Comparison of ENCODE assay signal across 11 mouse cellular contexts in the genomic region with DNA sequence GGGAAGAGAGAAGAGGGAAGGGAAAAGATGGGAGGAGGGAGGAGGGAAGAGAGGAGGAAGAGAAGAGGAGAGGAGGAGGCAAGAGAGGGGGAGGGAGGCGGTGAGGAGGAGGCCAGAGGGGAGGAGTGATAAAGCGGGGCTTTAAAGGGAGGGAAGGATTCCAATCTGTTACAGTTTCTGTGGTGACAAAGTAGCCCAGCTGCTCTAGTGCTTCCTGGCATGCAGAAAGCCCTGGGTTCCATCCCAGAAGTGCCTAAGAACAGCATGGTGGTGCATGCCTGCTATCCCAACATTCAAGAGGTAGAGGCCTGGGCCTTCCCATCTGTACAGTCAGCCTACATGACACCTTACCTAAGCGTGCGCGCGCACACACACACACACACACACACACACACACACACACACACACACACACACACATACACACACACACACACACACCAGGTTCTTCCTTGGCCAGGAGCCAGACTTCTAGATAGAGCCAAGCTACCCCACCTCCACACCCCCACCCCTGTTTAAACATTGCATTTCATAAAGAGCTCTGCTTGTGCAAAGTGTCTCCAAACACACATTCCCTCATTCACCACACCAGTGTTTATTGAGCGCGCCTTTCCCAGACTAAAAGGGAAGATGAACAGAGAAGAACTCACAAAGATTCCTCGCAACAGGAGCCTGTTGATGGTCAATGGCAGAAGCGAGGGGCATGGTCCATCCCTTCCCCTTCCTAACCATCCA.
DNase-seq lines count a peak whose midpoint lies in the region; ATAC-seq lines count a peak whose summit lies in the region.
"Had no signal": no experiment of that assay in that cellular context is flagged by ENCODE, and none has a peak within 500 bp of the region (broad histone marks: within the 10 kb centered on the region; RNA-seq: fewer than 3 reads in every experiment).

No protein-coding gene starts in this region.

- no peak overlapping the region for H3K27ac ChIP-seq in hindbrain, embryonic 15.5 days (replicated peaks)
- H3K27ac ChIP-seq in hindbrain, embryonic 10.5 days = no peak overlapping the region
- no peak overlapping the region for H3K27ac ChIP-seq in midbrain, embryonic 13.5 days
- no peak overlapping the region for H3K27ac ChIP-seq in midbrain, embryonic 15.5 days
- H3K27ac ChIP-seq in forebrain, embryonic 16.5 days (ENCODE audit: low read length) = no peak overlapping the region
- peak overlapping the region; percentile 30; the same call in 1 of the 2 replicates for H3K27ac ChIP-seq in limb, embryonic 10.5 days
- H3K27ac ChIP-seq: heart, embryonic 10.5 days had no signal

- H3K9ac ChIP-seq in hindbrain, embryonic 15.5 days = no peak overlapping the region
- no peak overlapping the region for H3K9ac ChIP-seq in midbrain, embryonic 13.5 days (replicated peaks)
- H3K9ac ChIP-seq in midbrain, embryonic 15.5 days = no peak overlapping the region
- H3K9ac ChIP-seq in forebrain, embryonic 16.5 days (replicated peaks; ENCODE audit: low read depth, low read length) = no peak overlapping the region

- H3K27me3 ChIP-seq in hindbrain, embryonic 15.5 days = no peaks in the 10 kb centered on the region
- no peaks in the 10 kb centered on the region for H3K27me3 ChIP-seq in hindbrain, embryonic 10.5 days (ENCODE audit: insufficient read depth, poor library complexity, severe bottlenecking)
- no peaks in the 10 kb centered on the region for H3K27me3 ChIP-seq in midbrain, embryonic 13.5 days
- no peaks in the 10 kb centered on the region for H3K27me3 ChIP-seq in midbrain, embryonic 15.5 days (replicated peaks)
- H3K27me3 ChIP-seq in forebrain, embryonic 16.5 days (replicated peaks; ENCODE audit: control insufficient read depth, insufficient read depth, low read length) = no peaks in the 10 kb centered on the region
- H3K27me3 ChIP-seq in limb, embryonic 10.5 days (ENCODE audit: low read depth, poor library complexity, severe bottlenecking) = no peaks in the 10 kb centered on the region

- H3K36me3 ChIP-seq in hindbrain, embryonic 15.5 days = no peaks in the 10 kb centered on the region
- no peaks in the 10 kb centered on the region for H3K36me3 ChIP-seq in hindbrain, embryonic 10.5 days
- H3K36me3 ChIP-seq in midbrain, embryonic 13.5 days = no peaks in the 10 kb centered on the region
- no peaks in the 10 kb centered on the region for H3K36me3 ChIP-seq in midbrain, embryonic 15.5 days (replicated peaks)
- H3K36me3 ChIP-seq in forebrain, embryonic 16.5 days (ENCODE audit: control insufficient read depth, insufficient read depth) = no peaks in the 10 kb centered on the region
- no peaks in the 10 kb centered on the region for H3K36me3 ChIP-seq in limb, embryonic 10.5 days
- H3K36me3 ChIP-seq: heart, embryonic 10.5 days had no signal

- peaks cover 4% of the 10 kb centered on the region; the same call in 1 of the 2 replicates for H3K4me1 ChIP-seq in hindbrain, embryonic 15.5 days (replicated peaks)
- peaks cover 7% of the 10 kb centered on the region; the same call in 1 of the 2 replicates for H3K4me1 ChIP-seq in hindbrain, embryonic 10.5 days (replicated peaks)
- H3K4me1 ChIP-seq in midbrain, embryonic 13.5 days (replicated peaks) = no peaks in the 10 kb centered on the region
- no peaks in the 10 kb centered on the region for H3K4me1 ChIP-seq in midbrain, embryonic 15.5 days
- peaks cover 16% of the 10 kb centered on the region for H3K4me1 ChIP-seq in forebrain, embryonic 16.5 days (replicated peaks; ENCODE audit: control insufficient read depth, insufficient read depth, low read length)
- peaks cover 14% of the 10 kb centered on the region; the same call in 1 of the 2 replicates for H3K4me1 ChIP-seq in limb, embryonic 10.5 days

- 83% methylated on average over 10 of the region's 10 CpGs for WGBS in hindbrain, embryonic 15.5 days
- 85% methylated on average over 10 of the region's 10 CpGs for WGBS in hindbrain, embryonic 10.5 days
- WGBS in midbrain, embryonic 13.5 days = 71% methylated on average over 6 of the region's 10 CpGs
- 79% methylated on average over 10 of the region's 10 CpGs for WGBS in midbrain, embryonic 15.5 days
- 70% methylated on average over 6 of the region's 10 CpGs for WGBS in forebrain, embryonic 16.5 days
- WGBS in limb, embryonic 10.5 days = 83% methylated on average over 7 of the region's 10 CpGs

- ATAC-seq in hindbrain, embryonic 15.5 days (ENCODE audit: low FRiP score, low read depth) = peak; percentile 73; the same call in 1 of the 2 replicates
- ATAC-seq in midbrain, embryonic 13.5 days = peak; percentile 40; the same call in 1 of the 2 replicates
- ATAC-seq in midbrain, embryonic 15.5 days (replicated peaks) = no peak
- peak; percentile 92 for ATAC-seq in forebrain, embryonic 16.5 days

- DNase-seq in hindbrain, embryonic 10.5 days (ENCODE audit: low spot score) = no peak
- DNase-seq in limb, embryonic 10.5 days (ENCODE audit: low spot score) = no peak
- DNase-seq in adrenal gland, adult (ENCODE audit: inconsistent age in 2 of 2, low spot score in 1 of 2) = no peak
- no peak for DNase-seq in thymus, postnatal 0 days (ENCODE audit: low spot score)
- DNase-seq: liver; lung, postnatal 36 days had no signal

- no peaks in the 10 kb centered on the region for H3K9me3 ChIP-seq in hindbrain, embryonic 15.5 days
- no peaks in the 10 kb centered on the region for H3K9me3 ChIP-seq in hindbrain, embryonic 10.5 days
- H3K9me3 ChIP-seq in midbrain, embryonic 13.5 days = no peaks in the 10 kb centered on the region
- H3K9me3 ChIP-seq in midbrain, embryonic 15.5 days = no peaks in the 10 kb centered on the region
- H3K9me3 ChIP-seq in forebrain, embryonic 16.5 days (ENCODE audit: control insufficient read depth, low read length) = no peaks in the 10 kb centered on the region
- no peaks in the 10 kb centered on the region for H3K9me3 ChIP-seq in limb, embryonic 10.5 days (replicated peaks)
- H3K9me3 ChIP-seq: heart, embryonic 10.5 days had no signal

- H3K4me2 ChIP-seq in hindbrain, embryonic 15.5 days = no peak overlapping the region
- no peak overlapping the region for H3K4me2 ChIP-seq in midbrain, embryonic 13.5 days (replicated peaks)
- H3K4me2 ChIP-seq in midbrain, embryonic 15.5 days = no peak overlapping the region
- no peak overlapping the region for H3K4me2 ChIP-seq in forebrain, embryonic 16.5 days (ENCODE audit: low read length)

- no peak overlapping the region for H3K4me3 ChIP-seq in hindbrain, embryonic 15.5 days
- H3K4me3 ChIP-seq in hindbrain, embryonic 10.5 days = no peak overlapping the region
- H3K4me3 ChIP-seq in midbrain, embryonic 13.5 days (replicated peaks) = no peak overlapping the region
- H3K4me3 ChIP-seq in midbrain, embryonic 15.5 days = no peak overlapping the region
- H3K4me3 ChIP-seq in forebrain, embryonic 16.5 days (replicated peaks; ENCODE audit: low read length) = no peak overlapping the region
- H3K4me3 ChIP-seq in limb, embryonic 10.5 days = no peak overlapping the region
- H3K4me3 ChIP-seq: heart, embryonic 10.5 days had no signal
